Mouse (Mus musculus) lung, postnatal 4 days (tissue): Measurements from ENCODE around the gene Fgf4.
"Not testable (repeated sequence)": the region's sequence is repeated elsewhere in the genome, so short reads cannot be mapped to it uniquely, and the experiment has no call there.

Experiments
- DNase-seq, 2 experiments: peaks; one replicate each; pipeline ENCODE4 v3.0.0; 2021

Gene Fgf4

DNA sequence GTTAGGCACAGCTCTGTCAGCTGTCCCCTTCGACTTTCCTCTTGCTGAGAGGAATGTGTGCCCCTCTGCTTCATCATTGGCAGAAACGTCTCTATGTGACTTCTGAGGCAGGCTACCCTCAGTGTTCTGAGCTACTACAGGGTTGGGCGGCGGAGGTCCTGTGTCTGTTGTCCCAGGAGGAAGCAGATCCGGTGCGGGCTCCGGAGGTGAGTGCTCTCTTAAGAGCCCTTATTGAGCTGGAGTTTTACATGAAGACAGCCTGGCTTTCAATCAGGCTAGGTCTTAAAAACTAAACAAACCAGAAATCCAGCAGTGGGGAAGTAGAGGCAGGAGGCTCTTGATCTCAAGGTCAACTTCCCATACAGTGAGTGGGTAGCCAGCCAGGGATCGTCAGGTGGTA, 20.4 kb downstream of the Fgf4 start:
- DNase-seq, result no peak

- DNase-seq, result no peak
Observed at GRCm38 (mm10) chr7:144872420-144872819, 25.3 kb downstream of the Fgf4 start.

DNA sequence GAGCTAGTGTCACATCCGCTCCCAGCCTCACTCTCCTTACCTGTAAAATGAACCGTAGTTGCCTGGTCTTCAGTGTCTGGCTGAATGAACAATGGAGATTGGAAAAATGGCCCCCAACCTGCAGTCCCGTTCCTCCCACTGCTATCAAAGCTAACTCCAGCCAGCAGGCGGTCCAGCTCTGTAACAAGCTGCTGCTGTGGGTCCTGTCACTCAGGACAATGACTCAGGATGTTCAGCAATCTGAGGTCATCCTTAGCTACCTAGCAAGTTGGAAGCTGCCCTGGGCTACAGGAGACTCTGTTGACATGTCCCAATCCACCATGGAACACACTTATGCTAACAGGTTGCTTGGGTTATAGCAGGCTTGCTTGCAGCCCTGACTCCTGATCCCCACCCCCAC, 26.0 kb downstream of the Fgf4 start:
- DNase-seq, result no peak

GRCm38 (mm10) chr7:144874226-144874625, 27.1 kb downstream of the Fgf4 start:
- DNase-seq, result no peak

GRCm38 (mm10) chr7:144878401-144878800, 31.2 kb downstream of the Fgf4 start:
- no peak for DNase-seq

DNA sequence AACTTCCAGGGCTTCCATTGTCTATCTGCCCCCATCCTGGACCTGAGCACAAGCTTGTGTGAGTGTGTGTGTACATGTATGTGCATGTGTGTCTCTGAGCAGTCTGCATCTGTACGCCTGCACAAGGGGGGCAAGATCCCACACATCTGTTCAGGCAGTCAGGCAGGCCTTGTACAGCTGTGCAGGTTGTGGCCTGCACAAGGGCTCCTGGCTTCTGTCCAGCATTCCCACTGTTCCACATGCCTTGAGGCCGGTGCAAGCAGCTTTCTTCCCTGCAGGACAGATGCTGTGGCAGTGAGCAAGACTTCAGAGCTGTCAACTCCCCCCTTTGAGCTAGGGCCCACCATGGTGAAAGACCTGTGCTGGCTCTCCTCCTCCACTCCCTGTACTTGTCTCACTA, 35.9 kb downstream of the Fgf4 start:
- no peak for DNase-seq

GRCm38 (mm10) chr7:144887672-144888071, 40.5 kb downstream of the Fgf4 start:
- no peak for DNase-seq

DNA sequence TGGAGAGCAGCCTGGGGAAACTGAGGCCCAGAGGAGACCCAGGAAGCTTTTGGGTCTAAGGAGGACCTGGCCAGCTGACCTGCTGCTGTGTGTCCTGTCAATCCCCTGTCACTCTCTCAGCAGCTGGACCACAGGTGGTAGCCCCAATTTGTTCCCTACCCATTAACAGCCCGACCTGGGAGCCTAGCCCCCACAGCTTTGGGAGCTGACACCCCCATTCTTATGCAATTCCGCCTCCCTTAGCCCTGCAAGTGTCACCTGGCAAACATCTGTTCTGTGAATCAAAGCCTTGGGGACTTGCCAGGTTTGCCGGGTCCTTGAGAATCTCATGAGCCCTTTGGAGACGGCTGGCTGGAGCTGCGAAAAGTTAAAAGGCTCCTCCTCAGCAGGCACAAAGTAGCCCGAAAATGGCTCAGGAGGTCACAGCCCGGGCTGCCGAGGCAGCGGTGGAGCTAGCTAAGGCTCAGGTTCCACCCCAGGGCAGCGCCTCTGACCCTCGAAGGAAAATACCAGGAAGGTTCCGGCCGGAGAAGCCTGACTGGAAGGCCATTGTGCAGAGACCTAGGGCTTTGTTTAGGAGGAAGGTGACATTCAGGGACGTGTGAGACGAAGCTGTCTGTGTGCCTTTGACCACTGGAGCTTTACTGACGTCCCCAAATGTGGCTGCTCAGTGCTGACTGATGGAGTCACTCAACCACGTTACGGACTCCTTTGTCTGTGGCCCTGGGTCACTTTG, 41.6 kb downstream of the Fgf4 start:
- peak in 1 of 2 experiments; percentile 40 for DNase-seq

DNA sequence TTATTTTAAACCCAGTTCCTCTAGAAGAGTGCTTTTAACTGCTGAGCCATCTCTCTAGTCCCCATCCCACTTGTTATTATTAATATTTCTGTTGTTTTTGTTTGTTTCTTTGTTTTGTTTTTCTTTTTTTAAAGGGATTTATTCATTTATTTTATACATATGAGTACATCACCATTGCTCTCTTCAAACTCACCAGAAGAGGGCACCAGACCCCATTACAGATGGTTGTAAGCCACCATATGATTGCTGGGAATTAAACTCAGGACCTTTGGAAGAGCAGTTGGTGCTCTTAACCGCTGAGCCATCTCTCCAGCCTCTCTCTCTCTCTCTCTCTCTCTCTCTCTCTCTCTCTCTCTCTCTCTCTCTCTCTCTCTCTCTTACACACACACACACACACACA, 43.5 kb downstream of the Fgf4 start:
- DNase-seq, result not testable (repeated sequence)

- DNase-seq, result no peak
Observed at GRCm38 (mm10) chr7:144891863-144892262, 44.7 kb downstream of the Fgf4 start.

GRCm38 (mm10) chr7:144892322-144892721, 45.2 kb downstream of the Fgf4 start:
- no peak for DNase-seq

DNA sequence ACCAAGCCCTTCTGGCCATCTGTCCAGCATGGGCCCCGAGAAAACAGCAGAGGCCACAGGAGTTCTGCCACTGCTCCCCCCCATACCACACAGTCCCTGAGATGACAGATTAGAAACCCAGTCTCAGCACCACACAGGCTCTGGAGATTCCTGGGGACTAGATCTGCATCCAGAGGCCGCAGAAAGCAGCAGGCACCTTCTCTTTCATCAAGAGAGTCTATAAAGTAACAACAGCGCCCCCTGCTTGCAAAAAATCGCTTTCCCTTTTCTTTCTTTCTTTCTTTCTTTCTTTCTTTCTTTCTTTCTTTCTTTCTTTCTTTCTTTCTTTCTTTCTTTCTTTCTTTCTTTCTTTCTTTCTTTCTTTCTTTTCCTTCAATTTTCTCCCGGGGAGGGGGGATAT, 47.0 kb downstream of the Fgf4 start:
- DNase-seq, result no peak

GRCm38 (mm10) chr7:144894706-144895105, 47.5 kb downstream of the Fgf4 start:
- DNase-seq, result no peak

- DNase-seq, result peak; percentile 71 to 82
Observed at GRCm38 (mm10) chr7:144895305-144896111, 48.3 kb downstream of the Fgf4 start.

DNA sequence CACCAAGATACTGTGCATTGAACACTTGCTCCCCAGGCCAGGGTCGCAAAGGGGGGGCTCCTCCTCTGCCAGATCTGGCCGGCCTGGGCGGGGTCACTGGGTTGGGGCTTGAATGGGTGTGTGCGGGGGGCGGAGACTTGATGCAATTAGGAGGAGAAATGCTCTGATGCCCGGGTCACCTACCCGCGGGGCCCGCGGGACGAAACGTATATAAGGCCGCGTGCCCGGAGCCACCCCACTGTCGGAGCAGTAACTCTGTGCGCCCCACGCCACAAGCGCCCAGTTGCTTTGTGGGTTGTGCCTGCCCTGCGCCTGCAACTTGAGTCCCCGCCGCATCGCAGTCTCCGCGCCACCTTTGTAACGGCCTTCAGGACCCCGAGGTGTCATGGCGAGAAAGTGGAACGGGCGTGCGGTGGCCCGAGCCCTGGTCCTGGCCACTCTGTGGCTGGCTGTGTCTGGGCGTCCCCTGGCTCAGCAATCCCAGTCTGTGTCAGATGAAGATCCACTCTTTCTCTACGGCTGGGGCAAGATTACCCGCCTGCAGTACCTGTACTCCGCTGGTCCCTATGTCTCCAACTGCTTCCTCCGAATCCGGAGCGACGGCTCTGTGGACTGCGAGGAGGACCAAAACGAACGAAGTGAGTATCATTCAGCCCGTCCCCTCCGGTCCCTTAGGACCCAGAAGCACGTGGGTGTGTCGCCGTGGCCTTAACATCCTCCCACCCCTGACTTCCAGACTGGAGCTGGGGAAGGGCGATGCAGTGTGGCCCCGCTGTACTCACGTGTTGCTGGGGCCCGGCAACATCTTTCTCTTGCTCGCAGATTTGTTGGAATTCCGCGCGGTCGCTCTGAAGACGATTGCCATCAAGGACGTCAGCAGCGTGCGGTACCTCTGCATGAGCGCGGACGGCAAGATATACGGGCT, 49.4 kb downstream of the Fgf4 start, which contains the start of gene Fgf15:
Fgf15 (plus strand) TSS at position 238 of the 925 bp plus-strand sequence.
- no peak for DNase-seq

DNA sequence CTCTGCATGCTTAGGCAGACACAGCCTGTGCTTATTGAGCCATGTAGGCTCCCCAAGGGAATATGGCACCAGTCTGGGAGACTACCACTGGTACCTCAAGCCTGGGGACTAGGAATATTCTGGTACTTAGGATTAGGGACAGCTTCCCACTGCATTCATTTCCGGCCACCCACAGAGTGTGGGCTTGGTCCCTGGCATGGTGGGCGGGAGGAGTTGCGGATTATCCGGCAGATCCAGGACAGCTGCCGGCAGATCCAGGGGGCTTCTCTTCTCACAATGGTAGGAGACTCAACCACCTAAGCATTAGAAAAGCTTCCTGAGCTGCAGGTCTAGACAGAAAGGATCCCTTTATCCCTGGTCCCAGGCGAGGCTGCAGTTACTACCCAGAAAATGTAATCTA, 51.3 kb downstream of the Fgf4 start:
- DNase-seq, result no peak

- not testable (repeated sequence) for DNase-seq
Observed at GRCm38 (mm10) chr7:144905514-144905913, 58.3 kb downstream of the Fgf4 start.

- peak; percentile 44 to 74 for DNase-seq
Observed at GRCm38 (mm10) chr7:144906708-144907397, 59.7 kb downstream of the Fgf4 start.

- no peak for DNase-seq
Observed at GRCm38 (mm10) chr7:144907793-144908192, 60.6 kb downstream of the Fgf4 start.

DNA sequence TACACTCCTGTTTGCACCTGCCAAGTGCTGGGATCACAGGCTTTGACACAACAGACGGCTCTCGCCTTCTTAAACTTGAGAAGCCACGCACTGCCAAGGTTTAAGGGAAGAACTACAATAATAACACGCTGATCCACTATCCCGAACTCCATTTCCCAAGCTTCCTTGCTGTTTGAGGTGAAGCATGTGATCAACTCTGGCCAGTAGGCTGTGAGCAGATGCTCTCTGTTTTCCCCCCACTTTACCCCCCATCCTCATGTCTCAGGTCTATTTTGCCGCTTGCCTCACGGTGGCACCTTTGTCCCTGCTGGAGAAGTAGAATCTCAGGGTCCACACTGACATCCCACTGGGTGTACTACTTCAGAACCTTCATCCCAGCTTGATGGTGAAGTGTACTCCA, 61.5 kb downstream of the Fgf4 start:
- DNase-seq, result no peak

DNA sequence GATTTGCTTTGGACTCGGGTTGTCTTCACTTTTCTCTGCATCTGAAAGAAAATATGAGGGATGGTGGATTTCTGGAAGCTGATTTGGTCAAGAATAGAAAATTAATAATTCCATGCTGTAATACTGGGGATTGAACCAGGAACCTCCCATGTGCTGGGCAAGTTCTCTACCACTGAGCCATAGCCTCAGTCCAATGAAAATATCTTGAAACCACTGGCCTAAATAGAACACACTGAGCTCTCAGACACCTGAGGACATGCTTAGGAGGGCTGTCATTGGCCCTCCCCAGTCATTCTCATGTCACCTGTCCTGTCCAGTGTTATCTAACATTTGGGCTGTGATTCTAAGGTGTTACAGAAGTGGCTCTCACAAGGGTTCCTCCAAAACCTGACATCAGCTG, 64.0 kb downstream of the Fgf4 start:
- no peak for DNase-seq

DNA sequence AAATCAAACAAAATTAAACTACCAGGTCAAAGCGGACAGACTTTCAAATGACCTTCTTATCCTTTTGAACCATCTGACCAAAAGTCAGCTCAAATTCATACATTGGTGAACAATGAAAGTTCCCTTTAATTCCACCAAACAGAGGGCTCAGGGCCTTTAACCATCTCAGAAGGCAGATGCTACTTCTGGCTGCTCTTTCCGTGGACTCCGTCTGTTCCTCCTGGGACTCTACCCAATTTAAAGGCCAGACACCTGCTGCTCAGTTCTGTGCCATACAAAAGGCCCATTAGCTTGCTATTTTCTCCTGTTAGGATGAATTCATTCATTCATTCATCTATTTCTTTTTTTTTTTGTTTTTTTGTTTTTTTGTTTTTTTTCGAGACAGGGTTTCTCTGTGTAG, 65.7 kb downstream of the Fgf4 start:
- no peak for DNase-seq
